Mouse (Mus musculus) left cerebral cortex, postnatal 4 days (tissue): ENCODE results near the gene AC124502.3. TPM values are rescaled to one million over a fixed set of nuclear protein-coding genes. Genes with fewer than 3 reads are reported as not detected.

Source experiments
- total RNA-seq, 2 experiments: library from RNA; stranded (reverse); gene quantifications; 2 replicates each; pipeline ENCODE4 v1.2.3; 2021

Gene AC124502.3
- total RNA-seq, 2 experiments from 2014 or later, result 5.3 to 5.5 TPM

Other genes with a start within 250 kb of the AC124502.3 start
- 10 to 100 TPM; 76.1 to 80.4 TPM for gene Rbm4, start 245.0 kb upstream of the AC124502.3 start, total RNA-seq
- 10 to 100 TPM; 18.2 to 37.9 TPM for gene Gm21992, start 227.3 kb upstream of the AC124502.3 start, total RNA-seq
- gene Rbm14, start 227.3 kb upstream of the AC124502.3 start, total RNA-seq, result 10 to 100 TPM; 65.9 to 73.9 TPM
- gene Ccs, start 199.6 kb upstream of the AC124502.3 start, total RNA-seq, result 10 to 100 TPM; 38.1 to 41.0 TPM
- 1 to 10 TPM; 1.7 to 2.0 TPM for gene Ccdc87, start 199.5 kb upstream of the AC124502.3 start, total RNA-seq
- 10 to 100 TPM; 66.9 to 70.3 TPM for gene Ctsf, start 183.8 kb upstream of the AC124502.3 start, total RNA-seq
- 1 to 10 TPM; 2.5 to 3.4 TPM for gene Actn3, start 161.0 kb upstream of the AC124502.3 start, total RNA-seq
- gene Zdhhc24, start 160.2 kb upstream of the AC124502.3 start, total RNA-seq, result 10 to 100 TPM; 17.7 to 21.0 TPM
- 10 to 100 TPM; 27.4 to 35.8 TPM for gene Bbs1, start 132.3 kb upstream of the AC124502.3 start, total RNA-seq
- gene Dpp3, start 110.6 kb upstream of the AC124502.3 start, total RNA-seq, result 10 to 100 TPM; 72.5 to 80.8 TPM
- 10 to 100 TPM; 19.5 to 20.1 TPM for gene Peli3, start 95.8 kb upstream of the AC124502.3 start, total RNA-seq
- gene Mrpl11, start 76.7 kb upstream of the AC124502.3 start, total RNA-seq, result 10 to 100 TPM; 68.5 to 73.6 TPM
- 1 to 10 TPM; 5.5 to 6.8 TPM for gene Npas4, start 48.6 kb upstream of the AC124502.3 start, total RNA-seq
- 10 to 100 TPM; 29.5 to 32.1 TPM for gene Slc29a2, start 15.0 kb upstream of the AC124502.3 start, total RNA-seq
- 10 to 100 TPM; 64.1 to 76.4 TPM for gene B4gat1, start 65 bp upstream of the AC124502.3 start, total RNA-seq
- 10 to 100 TPM; 14.5 to 15.5 TPM for gene Brms1, start 2.5 kb downstream of the AC124502.3 start, total RNA-seq
- 1 to 10 TPM; 3.9 to 7.1 TPM for gene Rin1, start 11.6 kb downstream of the AC124502.3 start, total RNA-seq
- 10 to 100 TPM; 14.2 TPM for gene Cd248, start 29.2 kb downstream of the AC124502.3 start, total RNA-seq
- 10 to 100 TPM; 47.7 to 55.3 TPM for gene Tmem151a, start 46.6 kb downstream of the AC124502.3 start, total RNA-seq
- 10 to 100 TPM; 22.0 to 24.4 TPM for gene Yif1a, start 49.6 kb downstream of the AC124502.3 start, total RNA-seq
- 100 to 1,000 TPM; 393 to 412 TPM for gene Cnih2, start 59.6 kb downstream of the AC124502.3 start, total RNA-seq
- 100 to 1,000 TPM; 137 to 148 TPM for gene Rab1b, start 68.2 kb downstream of the AC124502.3 start, total RNA-seq
- 100 to 1,000 TPM; 155 to 159 TPM for gene Klc2, start 79.7 kb downstream of the AC124502.3 start, total RNA-seq
- 10 to 100 TPM; 90.7 to 92.6 TPM for gene Pacs1, start 234.2 kb downstream of the AC124502.3 start, total RNA-seq